Mouse (Mus musculus) ES-Bruce4 (cell line): ENCODE data around the gene Ugp2. TPM values are rescaled to one million over a fixed set of nuclear protein-coding genes. Genes with fewer than 3 reads are reported as not detected.

Source experiments
- H3K27ac ChIP-seq: 2 replicates; pipeline ENCODE4 v1.5.1; 2012; ENCODE audit warnings: low read length, inconsistent platforms; ENCODE audit not compliant: insufficient read depth
- H3K27me3 ChIP-seq: 2 replicates; pipeline ENCODE4 v1.6.1; 2012; ENCODE audit warnings: mild to moderate bottlenecking, low read length, inconsistent platforms; ENCODE audit not compliant: control insufficient read depth, poor library complexity, insufficient read depth, severe bottlenecking
- H3K36me3 ChIP-seq: 2 replicates; pipeline ENCODE4 v1.6.1; 2012; ENCODE audit warnings: inconsistent platforms, mild to moderate bottlenecking, low read length, moderate library complexity; ENCODE audit not compliant: control insufficient read depth, poor library complexity, insufficient read depth, severe bottlenecking
- H3K4me1 ChIP-seq: one replicate; pipeline ENCODE4 v1.8.1; 2011; ENCODE audit warnings: low read length; ENCODE audit not compliant: control insufficient read depth, insufficient read depth
- H3K4me3 ChIP-seq: 2 replicates; pipeline ENCODE4 v1.5.1; 2011; ENCODE audit warnings: low read depth, mild to moderate bottlenecking, low read length
- H3K9ac ChIP-seq: 2 replicates; pipeline ENCODE4 v1.6.1; 2012; ENCODE audit warnings: low read depth, mild to moderate bottlenecking, inconsistent platforms; ENCODE audit not compliant: poor library complexity, severe bottlenecking
- H3K9me3 ChIP-seq: replicated peaks from 2 replicates; pipeline ENCODE4 v1.6.1; 2012; ENCODE audit warnings: mild to moderate bottlenecking, low read length, inconsistent platforms; ENCODE audit not compliant: control insufficient read depth, poor library complexity, insufficient read depth, severe bottlenecking
- CTCF ChIP-seq: IDR thresholded peaks from one replicate; pipeline ENCODE4 v1.8.1; 2011; ENCODE audit warnings: low read depth, low read length
- EP300 ChIP-seq: IDR thresholded peaks from 2 replicates; pipeline ENCODE4 v1.6.1; 2011; ENCODE audit warnings: low read depth, low read length; ENCODE audit not compliant: insufficient read depth
- POLR2A ChIP-seq: IDR thresholded peaks from one replicate; pipeline ENCODE4 v1.8.1; 2011; ENCODE audit warnings: low read length; ENCODE audit not compliant: insufficient read depth
- polyA plus RNA-seq: library from polyadenylated mRNA; stranded (reverse); fragments of >200 nt; gene quantifications from 2 replicates; pipeline ENCODE4 v1.2.4, GENCODE M21; 2011; ENCODE audit warnings: low read depth; ENCODE audit not compliant: missing spikeins, insufficient read depth, insufficient read length

The Ugp2 gene
- polyA plus RNA-seq, 1 experiment: 39.9 TPM

- H3K27ac ChIP-seq: no peak overlapping the region
- peaks cover 5% of the 10 kb centered on the region for H3K27me3 ChIP-seq
These were observed 1.6 kb downstream of the Ugp2 start for GRCm38 (mm10) chr11:21369248-21370016.

GRCm38 (mm10) chr11:21368466-21368865, 2.5 kb downstream of the Ugp2 start:
- Histone ChIP-seq H3K9me3 (no peaks in the 10 kb centered on the region), H3K36me3 (no peaks in the 10 kb centered on the region), H3K27ac (no peak overlapping the region), H3K4me1 (no peaks in the 10 kb centered on the region), H3K4me3 (no peak overlapping the region), H3K27me3 (peaks cover 5% of the 10 kb centered on the region), H3K9ac (no peak overlapping the region)
- TF ChIP-seq POLR2A (no peak), CTCF (no peak), EP300 (no peak)

More at GRCm38 (mm10) chr11:21369248-21370016, 1.6 kb downstream of the Ugp2 start:
- TF ChIP-seq EP300 (no peak), CTCF (no peak), POLR2A (no peak)
- H3K9me3 ChIP-seq: no peaks in the 10 kb centered on the region
- H3K4me3 ChIP-seq: no peak overlapping the region
- peak overlapping the region; percentile 96 for H3K9ac ChIP-seq
- H3K36me3 ChIP-seq: no peaks in the 10 kb centered on the region
- no peaks in the 10 kb centered on the region for H3K4me1 ChIP-seq

- no peak overlapping the region for H3K4me3 ChIP-seq
- H3K27me3 ChIP-seq: no peaks in the 10 kb centered on the region
- H3K36me3 ChIP-seq: no peaks in the 10 kb centered on the region
- no peaks in the 10 kb centered on the region for H3K4me1 ChIP-seq
- H3K27ac ChIP-seq: no peak overlapping the region
- H3K9me3 ChIP-seq: no peaks in the 10 kb centered on the region
- TF ChIP-seq CTCF (no peak), EP300 (no peak), POLR2A (no peak)
- no peak overlapping the region for H3K9ac ChIP-seq
These were observed 7.7 kb downstream of the Ugp2 start for GRCm38 (mm10) chr11:21363144-21363940.

DNA sequence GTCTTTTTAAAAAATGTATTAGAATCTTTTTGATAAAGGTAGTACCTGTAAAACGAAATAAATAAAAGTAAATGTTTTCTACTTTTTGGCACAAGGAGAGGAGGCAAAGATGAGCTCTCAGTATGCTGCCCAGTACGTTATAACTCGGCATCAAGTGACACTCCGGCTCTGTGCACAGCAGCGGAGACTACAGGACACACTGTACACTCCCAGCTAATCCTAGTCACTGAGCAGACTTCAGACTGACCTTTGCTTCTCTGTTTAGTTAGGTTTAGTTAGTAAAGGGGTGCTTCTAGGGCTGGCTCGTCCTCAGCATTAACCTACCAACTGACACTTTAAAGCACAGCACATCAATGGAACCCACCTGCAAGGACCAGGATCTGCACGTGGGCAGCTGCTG, 19.7 kb downstream of the Ugp2 start:
- peaks cover 2% of the 10 kb centered on the region for H3K4me1 ChIP-seq
- no peak overlapping the region for H3K4me3 ChIP-seq
- no peaks in the 10 kb centered on the region for H3K9me3 ChIP-seq
- no peak overlapping the region for H3K27ac ChIP-seq
- no peak overlapping the region for H3K9ac ChIP-seq
- H3K27me3 ChIP-seq: no peaks in the 10 kb centered on the region
- no peaks in the 10 kb centered on the region for H3K36me3 ChIP-seq
- TF ChIP-seq CTCF (no peak), POLR2A (no peak), EP300 (no peak)

DNA sequence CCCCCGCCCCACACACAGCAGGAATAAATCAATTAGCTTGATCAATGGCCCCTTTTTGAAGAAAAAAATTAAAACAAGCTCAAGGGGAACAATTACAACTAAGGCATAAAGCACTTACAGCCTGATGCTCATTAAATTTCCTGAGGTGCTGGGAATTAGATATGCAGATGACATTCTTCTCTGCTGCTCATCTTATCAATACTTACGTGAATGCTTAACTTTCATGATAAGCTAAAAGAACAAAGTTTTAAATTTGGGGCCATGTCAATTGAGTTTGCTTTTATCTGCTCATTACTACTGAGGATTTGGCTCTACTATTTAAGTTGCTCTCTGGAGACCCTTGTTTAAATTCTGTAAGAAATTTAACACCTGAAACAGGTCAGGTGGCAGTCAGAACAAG, 22.1 kb downstream of the Ugp2 start:
- H3K27me3 ChIP-seq: no peaks in the 10 kb centered on the region
- peaks cover 2% of the 10 kb centered on the region for H3K4me1 ChIP-seq
- no peak for TF ChIP-seq POLR2A
- no peak for TF ChIP-seq EP300
- TF ChIP-seq CTCF: no peak
- no peaks in the 10 kb centered on the region for H3K36me3 ChIP-seq
- H3K4me3 ChIP-seq: no peak overlapping the region
- no peaks in the 10 kb centered on the region for H3K9me3 ChIP-seq
- H3K27ac ChIP-seq: no peak overlapping the region
- H3K9ac ChIP-seq: no peak overlapping the region

DNA sequence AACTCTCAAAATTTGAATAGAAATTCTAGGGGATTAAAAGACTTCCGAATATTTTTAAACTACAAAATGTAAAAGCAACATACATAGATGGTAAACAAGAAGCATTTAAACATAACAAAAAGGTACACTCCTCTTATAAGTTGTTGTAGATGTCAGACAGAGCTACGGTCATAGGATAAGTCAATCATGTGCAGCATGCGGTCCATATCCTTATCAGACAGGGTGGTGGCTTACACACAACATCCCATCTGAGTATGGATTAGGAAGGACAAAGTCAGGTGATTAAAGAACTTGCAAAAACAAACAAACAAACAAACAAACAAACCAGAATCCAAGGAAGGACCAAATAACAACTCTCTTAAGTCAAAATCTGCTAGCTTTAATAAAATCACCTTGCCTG, 25.0 kb downstream of the Ugp2 start:
- no peaks in the 10 kb centered on the region for H3K36me3 ChIP-seq
- no peak overlapping the region for H3K27ac ChIP-seq

More for the DNA sequence above, 25.0 kb downstream of the Ugp2 start:
- Histone ChIP-seq H3K4me1 (peaks cover 2% of the 10 kb centered on the region), H3K27me3 (no peaks in the 10 kb centered on the region), H3K4me3 (no peak overlapping the region), H3K9ac (no peak overlapping the region), H3K9me3 (no peaks in the 10 kb centered on the region)
- no peak for TF ChIP-seq POLR2A
- no peak for TF ChIP-seq CTCF
- TF ChIP-seq EP300: no peak
